Mouse (Mus musculus) ES-CJ7 (cell line): ENCODE data around the gene Robo1.
A peak's percentile ranks its signal among the peaks of the same experiment; 100 is the strongest.

Experiments used
- DNase-seq: peaks from one replicate; pipeline ENCODE4 v3.0.0; 2011; ENCODE audit warnings: low read depth, low spot score

The Robo1 gene

DNA sequence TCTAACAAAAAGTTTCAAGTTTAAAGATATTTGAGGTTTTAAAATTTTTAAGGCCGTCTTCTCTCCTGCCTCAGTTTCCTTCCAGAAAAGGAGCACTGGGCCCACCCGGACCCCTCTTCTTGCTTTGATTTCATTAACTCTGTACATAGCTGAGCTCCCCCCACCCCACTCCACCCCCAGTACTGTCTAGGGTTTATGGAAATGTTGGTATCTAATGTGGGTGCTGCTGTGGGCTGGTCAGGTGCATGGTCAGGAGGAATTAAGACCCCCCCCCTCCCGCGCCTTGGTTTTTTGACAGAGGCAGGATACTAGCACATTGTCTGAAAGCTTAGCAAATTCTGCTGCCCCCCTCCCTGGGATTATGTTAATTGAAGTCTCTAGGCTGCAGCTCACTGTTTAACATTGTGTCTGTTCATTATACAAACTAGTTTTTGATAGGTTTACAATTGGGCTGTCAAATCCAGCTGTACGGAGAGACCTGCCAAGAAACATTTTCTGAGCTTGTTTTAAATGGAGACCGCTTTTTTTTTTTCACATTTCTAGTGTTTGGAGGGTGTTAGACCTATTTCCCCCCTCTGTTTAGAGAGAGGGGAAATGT lies 620.5 kb downstream of the Robo1 start:
- no peak for DNase-seq

DNA sequence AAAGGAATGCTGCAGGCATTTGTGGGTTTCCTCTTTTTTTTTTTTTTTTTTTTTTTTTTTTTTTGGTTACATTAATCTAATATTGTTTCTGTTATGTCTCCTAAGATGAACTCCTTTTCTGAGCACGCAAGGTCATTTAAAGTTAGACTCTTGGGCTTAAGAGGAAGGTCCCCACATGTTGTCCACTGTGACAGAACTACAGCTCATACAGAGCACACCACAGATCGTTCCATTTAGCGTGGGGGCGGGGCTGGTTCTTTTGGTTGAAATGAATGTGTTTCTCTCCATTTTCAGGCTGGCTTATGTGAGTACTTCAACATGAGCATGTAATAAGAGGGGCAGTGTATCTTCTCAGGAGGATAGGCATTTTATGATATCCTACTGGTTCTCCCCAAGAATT lies 622.8 kb downstream of the Robo1 start:
- no peak for DNase-seq

DNA sequence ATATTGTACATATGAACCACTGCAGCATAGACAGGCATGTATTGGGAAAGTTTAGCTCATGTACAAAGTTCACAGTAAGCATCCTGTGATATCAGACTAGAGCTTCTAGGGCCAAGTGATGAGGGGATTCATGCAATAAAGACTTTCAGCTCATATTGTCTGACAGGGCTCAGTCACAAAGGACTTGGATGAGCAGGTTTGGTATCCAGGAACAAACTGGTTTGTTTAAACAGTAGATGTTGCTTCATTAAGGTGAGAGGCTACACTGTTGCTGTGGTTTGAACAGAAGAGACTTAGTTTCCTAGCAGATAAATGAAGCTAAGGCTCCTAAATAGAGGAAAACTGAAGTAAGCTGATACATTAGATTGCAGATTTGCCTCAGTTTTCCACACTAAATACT lies 626.8 kb downstream of the Robo1 start:
- DNase-seq = no peak

DNA sequence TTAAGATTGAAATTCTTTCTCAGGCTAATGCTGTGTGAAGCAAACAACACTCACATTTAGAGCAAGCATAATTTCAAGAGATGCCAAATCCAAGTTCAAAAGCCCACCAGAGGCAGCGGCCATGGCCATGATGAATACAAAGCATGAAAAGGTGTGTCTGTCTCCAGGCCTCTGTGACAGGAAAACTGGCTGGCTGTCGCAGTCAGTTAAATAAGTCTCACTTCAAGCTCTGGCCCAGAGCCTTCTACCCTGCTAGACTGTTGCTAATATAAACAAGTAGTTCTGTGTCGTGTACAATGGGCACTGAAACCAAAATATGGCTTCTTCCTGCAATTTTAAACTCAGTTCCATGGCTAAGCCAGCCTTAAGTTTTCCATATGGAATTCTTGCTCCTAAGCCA lies 629.1 kb downstream of the Robo1 start:
- no peak for DNase-seq

DNA sequence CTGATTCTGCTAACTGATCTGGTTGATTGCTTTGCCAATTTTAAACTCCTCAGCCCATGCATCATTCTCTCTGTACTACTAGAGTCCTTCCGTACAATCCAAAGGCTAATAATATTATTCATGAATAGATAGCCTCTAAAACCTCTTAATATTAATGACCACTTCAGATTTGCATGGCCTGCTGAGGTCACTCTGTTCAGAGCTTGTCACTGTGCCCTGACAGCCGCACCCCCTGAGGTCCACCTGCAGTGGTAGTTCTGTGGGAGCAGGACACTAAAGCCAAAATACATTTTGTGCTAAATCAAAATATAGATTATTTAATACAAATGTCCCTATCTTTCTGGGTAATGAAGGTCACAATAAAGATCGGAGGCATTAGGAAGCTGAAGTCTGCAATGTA lies 631.8 kb downstream of the Robo1 start:
- DNase-seq = no peak

DNA sequence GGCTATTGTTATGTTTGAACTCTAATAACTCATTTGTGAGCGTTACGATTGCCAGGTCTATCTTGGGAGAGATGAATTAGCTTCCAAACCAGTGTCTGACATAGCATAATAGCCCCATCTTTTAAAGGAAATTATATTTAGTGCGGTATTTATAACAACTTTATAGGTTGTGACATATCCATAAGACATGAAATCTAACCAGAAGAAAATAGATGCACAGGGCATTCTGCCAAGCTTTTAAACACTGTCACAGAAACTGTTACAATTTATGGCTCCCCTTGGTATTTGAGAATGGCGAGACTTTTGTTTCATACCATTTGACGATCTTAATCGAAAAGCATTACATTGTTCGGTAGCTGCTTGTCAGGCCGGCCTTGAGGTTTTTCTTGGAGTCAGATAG lies 632.7 kb downstream of the Robo1 start:
- DNase-seq = no peak

DNA sequence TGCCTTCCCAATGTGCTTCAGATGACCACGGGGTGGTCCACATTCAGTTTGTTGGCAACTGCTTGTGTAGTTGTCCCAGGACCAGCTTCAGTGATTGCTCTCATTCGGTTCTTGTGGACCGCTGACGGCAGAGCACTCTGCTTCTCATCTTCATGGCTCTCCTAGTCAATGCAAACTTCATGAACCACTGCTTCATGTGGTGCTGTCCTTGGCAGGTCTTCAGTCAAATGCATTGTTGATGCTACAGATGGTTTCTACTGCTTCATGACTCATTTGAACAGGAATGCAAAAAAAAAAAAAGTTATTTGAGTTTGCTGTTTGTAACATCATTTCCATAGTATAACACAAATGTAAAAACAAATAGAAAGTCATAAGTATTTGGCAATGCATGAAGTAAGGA lies 636.3 kb downstream of the Robo1 start:
- DNase-seq = no peak

DNA sequence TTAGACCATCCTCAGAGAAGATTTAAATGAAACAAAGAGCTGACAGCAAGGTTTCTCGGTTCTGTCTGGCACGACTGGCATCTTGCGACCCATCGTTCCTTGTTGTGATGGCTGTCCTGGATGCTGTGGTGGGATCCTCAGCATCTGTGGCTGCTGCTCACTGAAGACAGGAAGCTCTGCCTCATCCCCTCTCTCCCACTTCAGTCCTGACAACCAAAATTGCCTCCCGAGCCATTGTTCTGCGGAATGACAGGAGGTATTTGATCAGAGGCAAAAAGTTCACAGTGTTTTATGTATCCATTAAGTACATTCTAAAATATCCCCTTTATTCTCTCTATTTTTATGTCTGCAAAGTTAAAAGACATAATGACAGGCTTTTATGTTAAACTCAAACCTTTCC lies 643.9 kb downstream of the Robo1 start:
- DNase-seq = no peak

DNA sequence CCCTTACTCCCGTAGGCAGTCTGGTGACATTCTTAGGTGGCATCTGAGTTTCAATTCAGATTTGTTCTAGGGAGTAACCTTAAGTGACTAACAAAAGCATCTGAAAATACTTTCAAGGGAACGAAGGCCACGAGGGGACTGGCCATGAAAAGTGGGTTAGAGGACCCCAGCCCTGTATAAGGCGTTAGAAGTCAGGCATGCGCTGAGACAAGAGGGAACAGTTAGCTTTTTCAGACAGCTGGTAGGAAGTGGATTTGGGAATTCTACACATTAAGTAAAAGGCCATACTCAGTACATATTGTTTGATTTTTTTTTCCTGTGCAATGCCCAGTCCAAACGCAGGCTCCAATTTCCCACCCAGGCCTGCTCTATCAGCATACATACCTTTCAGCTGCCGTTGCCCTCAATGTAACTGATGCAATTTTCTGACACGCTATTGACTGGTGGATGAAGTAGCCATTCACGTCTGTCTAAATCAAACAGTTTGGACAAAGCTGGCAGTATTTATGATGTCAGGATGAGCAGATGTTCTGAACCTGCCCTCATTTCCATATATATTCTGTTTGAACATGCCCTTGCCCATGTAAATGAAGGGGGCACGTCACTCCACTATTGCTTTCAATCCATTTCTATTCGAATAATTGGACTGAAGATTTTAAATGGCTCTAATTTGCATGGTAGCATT lies 651.1 kb downstream of the Robo1 start:
- no peak for DNase-seq

DNA sequence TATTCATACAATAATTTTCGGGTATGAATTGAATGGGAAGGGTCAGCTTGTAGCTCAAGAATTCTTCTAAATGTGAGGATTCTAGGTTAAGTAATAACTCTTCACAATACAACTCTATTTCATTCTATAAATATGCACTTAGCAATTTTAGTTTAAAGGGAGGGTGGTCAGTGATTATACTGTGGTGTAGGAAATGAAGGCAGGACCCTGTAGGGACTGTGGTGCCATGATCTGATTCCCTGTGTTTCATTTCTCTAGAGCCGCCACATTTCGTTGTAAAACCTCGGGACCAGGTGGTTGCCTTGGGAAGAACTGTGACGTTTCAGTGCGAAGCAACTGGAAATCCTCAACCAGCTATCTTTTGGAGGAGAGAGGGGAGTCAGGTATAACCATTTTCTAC lies 651.7 kb downstream of the Robo1 start:
- no peak for DNase-seq

DNA sequence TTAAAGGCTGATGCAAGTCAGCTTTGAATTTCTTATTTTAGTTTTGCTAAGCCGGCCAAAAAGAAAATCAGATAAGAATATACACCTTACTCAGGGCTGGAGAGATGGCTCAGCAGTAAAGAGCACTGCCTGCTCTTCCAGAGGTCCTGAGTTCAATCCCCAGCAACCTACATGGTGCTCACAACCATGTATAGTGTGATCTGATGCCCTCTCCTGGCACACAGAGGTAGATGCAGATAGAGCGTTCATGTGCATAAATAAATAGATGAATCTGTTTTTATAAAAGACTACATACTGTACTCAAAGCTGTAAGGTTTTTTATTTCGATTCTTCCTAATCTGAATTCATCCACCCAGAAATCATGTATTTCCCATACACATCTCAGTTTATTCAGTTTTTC lies 655.7 kb downstream of the Robo1 start:
- DNase-seq = peak; percentile 50

DNA sequence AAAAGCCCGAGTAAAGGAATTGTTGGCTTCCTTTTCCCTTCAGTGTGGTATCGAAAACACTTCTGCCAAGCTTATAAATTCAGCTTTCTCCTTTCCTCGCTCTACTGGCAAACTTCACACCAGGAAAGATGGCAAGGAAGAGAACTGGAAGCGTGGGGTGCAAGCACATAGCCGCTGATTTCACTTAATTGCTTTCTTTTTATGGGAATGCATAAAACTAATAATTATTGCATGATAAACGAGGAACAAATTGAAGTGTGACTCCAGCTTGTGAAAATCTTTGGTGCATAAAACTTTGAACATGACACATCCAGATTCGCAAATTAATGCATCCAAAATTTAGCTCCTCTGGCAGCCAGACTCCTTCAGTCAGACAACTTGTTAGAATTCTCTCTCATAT lies 659.4 kb downstream of the Robo1 start:
- DNase-seq = no peak

DNA sequence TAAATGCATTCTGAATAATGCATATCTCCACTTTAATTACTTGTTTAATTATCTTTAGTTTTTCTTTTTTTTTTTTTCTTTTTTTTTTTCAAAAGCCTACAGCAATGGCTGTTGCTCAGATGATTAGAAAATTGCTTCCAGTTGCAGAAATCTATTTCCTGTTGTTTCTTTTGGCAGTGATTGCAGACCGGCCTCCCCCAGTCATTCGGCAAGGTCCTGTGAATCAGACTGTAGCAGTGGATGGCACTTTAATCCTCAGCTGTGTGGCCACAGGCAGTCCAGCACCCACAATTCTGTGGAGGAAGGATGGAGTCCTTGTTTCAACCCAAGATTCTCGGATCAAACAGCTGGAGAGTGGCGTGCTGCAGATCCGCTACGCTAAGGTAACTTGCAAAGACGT lies 661.9 kb downstream of the Robo1 start:
- no peak for DNase-seq

DNA sequence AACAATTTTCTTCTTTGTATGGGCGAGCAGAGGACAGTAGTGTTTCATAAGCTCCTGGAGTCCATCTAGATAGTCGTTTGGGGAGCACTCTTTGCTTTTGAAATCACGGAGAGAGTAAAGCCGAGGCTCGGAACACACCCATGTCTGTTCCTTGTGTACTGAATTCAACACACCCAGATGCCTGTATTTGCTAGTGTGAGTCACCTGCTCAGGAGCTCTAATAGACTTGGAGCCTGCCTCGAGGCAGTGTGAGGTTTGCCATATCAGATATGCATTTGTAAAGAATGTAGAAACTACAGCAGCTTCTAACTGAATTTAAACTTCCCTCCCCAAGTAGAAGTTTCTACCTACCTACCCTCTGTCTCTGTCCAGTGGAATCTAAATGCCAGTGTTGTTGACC lies 665.6 kb downstream of the Robo1 start:
- no peak for DNase-seq

DNA sequence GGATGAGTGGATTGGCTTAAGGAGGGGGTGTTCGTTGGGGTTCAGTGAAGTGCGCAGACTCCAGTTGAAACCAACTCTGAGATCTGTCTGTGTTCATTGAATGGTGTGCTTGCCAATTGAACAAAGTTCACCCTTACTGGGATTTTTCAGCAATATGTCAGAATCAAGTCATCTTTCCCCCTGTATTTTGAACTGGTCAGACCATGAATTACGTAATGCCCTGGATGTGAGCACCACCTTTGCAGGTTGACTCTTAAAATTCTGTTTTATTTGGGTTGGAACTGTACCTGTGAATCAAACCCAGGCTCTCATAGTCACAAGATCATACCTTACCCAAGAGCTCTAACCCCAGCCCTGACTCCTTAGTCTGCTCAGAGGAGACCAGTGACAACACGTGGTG lies 666.6 kb downstream of the Robo1 start:
- no peak for DNase-seq

DNA sequence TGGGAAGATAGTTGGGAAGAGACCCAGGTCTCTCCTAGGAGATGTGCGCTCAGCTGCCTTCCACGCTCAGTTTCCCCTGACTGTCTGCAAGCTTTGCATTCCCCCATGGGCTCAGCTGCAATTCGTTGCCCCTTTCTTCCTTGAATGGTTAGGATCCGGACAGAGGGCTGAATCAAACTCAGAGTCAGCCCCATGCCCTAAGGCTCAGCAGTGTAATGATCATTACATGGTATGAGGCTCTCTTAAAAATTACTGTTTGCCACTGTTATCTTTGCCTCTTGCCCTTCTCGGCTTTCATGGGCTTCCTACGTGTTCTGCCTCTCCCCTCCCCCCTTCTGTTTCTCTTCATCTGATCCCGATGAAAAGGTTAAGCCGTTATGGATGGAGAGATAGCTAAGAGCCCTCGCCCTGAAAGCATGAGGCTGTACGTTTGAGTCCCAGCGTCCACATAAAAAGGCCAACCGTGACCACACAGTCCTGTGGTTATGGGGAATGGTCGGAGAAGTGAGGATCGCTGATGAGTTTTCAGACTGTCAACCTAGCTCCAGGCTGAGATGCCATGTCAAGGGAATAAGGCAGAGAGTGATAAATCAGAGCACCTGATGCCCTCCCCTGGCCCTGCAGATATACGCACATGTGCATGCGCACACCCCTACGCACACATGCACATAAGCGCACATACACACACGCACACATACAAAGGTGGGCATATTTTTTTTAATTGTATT lies 668.9 kb downstream of the Robo1 start:
- DNase-seq = no peak

DNA sequence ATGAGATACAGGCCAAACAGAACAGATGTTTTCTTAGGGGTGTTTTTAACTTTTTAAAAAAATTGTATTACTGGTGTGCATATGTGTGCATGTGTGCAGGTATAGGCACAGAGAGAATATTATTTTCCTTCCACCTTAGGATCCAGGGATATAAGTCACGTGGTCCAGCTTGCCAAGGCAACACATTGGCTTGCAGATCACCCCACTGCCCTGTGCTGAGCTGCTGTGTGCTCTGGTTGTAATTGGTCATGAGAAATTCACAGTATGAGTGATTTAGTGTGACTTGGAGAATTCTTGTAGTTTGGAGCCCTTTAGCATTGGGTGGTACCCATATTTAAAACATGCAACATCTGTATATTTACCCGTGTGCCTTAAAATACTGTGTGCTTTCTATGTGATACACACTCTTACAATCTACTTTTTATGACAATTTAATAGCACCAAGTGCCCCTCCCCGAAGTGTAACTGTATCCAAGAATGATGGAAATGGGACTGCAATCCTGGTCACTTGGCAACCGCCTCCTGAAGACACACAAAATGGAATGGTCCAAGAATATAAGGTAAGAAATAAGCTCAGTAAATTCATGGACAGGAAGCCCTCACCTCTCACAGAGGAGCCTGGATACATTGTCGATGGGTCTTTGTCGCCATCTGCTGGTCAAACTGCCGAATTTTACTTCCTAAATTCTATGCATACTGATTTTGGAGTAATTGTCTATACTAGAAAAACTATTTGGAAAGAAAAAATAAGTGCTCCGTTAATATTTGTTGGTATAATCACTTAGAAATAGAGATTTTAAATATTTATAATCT lies 671.5 kb downstream of the Robo1 start:
- DNase-seq = peak; percentile 67

DNA sequence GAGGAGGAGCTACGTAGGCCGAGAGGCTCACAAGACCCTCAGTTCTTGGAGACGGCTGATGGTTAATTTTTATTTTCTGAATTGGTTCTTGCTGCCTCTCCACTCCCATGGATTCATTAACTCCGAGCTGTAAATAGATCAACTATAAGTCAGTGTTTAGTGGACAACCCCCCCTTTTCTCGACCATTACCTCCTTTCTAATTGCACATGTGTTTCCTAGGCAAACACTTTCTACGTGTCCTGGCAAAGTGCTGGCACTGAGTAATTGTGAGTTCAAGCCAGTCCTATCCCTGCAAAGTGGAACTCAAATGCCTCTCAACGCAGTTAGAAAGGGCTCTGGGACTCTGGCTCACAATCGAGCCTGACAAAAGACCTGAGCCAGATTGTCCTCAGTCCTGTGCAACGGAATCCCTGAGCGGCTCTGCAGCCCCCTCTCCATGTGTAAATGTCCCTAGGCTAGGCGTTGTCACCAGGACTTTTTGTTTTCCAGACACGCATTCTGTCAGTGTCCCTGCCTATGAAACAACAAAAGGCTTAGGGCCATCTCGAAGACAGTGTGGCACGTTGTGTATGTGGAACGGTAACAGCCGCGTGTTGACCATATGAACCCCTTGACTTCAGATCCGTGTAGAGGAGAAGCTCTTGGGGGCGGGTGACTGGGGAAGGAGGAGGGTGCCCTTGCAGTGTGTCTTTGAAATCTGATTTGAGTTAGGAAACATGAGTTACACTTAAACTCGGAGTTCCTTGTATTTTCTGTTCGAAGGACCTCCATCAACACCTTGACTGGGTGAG lies 682.5 kb downstream of the Robo1 start:
- DNase-seq = no peak

DNA sequence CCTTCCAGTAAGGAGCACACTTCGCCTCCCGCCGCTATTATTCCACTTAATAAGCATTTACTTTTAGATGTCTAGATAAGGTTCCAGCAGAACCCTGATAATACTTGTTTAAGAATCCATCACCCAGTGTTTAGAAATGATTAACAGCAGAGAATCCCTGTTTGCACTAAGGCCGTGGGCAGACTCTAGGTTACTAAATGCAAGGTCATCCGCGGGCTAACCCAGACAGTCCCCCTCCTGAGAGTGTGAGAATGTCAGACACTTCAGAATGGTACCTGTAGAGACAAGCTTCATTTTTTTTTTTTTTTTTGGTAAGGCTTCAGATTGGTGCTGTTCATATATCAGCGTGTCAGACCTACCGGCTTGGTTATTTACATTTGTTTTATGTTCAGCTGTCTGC lies 685.1 kb downstream of the Robo1 start:
- DNase-seq = no peak

DNA sequence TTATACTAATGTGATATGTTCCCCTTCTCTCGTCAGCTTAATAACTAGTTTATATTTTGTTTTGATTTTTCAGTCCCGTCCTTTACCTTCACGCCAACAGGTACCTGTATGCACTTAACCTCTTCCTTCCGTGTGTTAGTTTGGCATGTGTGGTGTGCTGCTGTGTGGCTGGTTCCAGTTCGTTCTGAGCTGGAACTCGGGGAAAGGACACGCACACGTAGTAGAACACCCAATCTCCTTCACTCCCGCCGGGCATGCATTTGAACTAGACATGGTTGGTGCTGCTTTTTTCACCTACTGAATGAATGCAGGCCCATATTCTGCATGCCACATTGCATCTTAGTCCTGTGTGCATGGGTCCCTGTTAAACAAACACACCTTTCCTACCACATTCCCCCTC lies 685.5 kb downstream of the Robo1 start:
- no peak for DNase-seq

DNA sequence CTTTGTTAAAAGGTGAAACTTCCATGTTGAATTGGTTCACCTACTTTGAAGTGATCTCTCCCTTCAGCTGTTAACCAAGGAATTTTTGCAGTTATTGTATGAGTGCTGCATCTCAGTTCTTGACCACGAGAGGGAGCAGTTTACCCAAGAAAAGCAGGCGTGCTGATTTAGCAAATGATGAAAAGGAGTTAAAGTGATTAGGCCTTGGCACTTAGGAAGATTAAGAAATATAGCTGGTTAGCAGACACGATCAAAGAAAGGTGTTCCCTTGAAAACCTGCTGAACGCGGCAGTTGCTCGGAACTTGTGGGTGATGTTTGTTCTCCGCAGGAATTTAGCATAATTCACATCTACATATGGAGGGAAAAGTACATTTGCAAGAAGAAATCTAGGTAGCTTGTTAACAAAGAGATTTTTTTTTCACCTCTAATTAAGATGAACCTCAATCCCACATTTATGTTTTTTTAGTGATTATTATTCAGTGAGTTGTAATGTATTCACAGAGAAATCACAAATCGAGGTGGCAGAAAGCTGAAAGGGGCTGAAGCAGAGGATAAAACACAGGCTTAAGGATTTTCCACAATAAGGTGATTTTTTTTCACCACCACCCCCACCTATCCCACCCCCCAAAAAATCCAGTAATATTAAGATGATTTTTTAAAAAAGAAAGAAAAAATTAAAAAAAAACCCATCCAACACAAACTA lies 687.3 kb downstream of the Robo1 start:
- peak; percentile 63 for DNase-seq
